Mouse (Mus musculus) ES-E14 (cell line): ENCODE data around the gene Dnaic2. TPM values are rescaled to one million over a fixed set of nuclear protein-coding genes. Genes with fewer than 3 reads are reported as not detected.
A peak's percentile ranks its signal among the peaks of the same experiment; 100 is the strongest.

Experiments
- DNase-seq: peaks from one replicate; pipeline ENCODE4 v3.0.0-alpha.2; 2013; ENCODE audit warnings: low read depth, low spot score
- H3K27ac ChIP-seq: 2 replicates; pipeline ENCODE4 v1.5.1; 2012; ENCODE audit warnings: low read depth, mild to moderate bottlenecking, low read length, moderate library complexity, mixed read lengths; ENCODE audit not compliant: poor library complexity, insufficient read depth, severe bottlenecking
- H3K36me3 ChIP-seq: 2 replicates; pipeline ENCODE4 v1.6.1; 2012; ENCODE audit warnings: mild to moderate bottlenecking, low read length, moderate library complexity, mixed read lengths; ENCODE audit not compliant: control insufficient read depth, poor library complexity, insufficient read depth, severe bottlenecking
- H3K4me1 ChIP-seq, 2 experiments: fragments of 150-350 bp in 1 of 2; sonication (generic) in 1 of 2; 2 replicates each; pipeline ENCODE4 v1.6.1; 2012; ENCODE audit warnings: low read length in 2 of 2, mild to moderate bottlenecking in 1 of 2, mixed read lengths in 1 of 2; ENCODE audit not compliant: control insufficient read depth in 2 of 2, insufficient read depth in 2 of 2, poor library complexity in 1 of 2
- H3K4me3 ChIP-seq, 2 experiments: fragments of 150-350 bp in 1 of 2; sonication (generic) in 1 of 2; 2 replicates each; pipeline ENCODE4 v1.5.1; 2012; ENCODE audit warnings: low read length in 2 of 2, low read depth in 1 of 2, mild to moderate bottlenecking in 1 of 2, mixed read lengths in 1 of 2; ENCODE audit not compliant: insufficient read depth in 1 of 2, poor library complexity in 1 of 2, severe bottlenecking in 1 of 2
- H3K9ac ChIP-seq: 2 replicates; pipeline ENCODE4 v1.6.1; 2012; ENCODE audit warnings: low read depth, mild to moderate bottlenecking, low read length, mixed read lengths; ENCODE audit not compliant: poor library complexity, insufficient read depth, severe bottlenecking
- H3K9me3 ChIP-seq: fragments of 150-350 bp; sonication (generic); 2 replicates; pipeline ENCODE4 v1.6.1; 2012; ENCODE audit warnings: low read depth, mild to moderate bottlenecking, low read length; ENCODE audit not compliant: control insufficient read depth, insufficient read depth
- CHD2 ChIP-seq: IDR thresholded peaks from 2 replicates; pipeline ENCODE4 v1.6.1; 2014; ENCODE audit warnings: mild to moderate bottlenecking, low read depth, low read length, inconsistent platforms
- HCFC1 ChIP-seq: IDR thresholded peaks from 2 replicates; pipeline ENCODE4 v1.6.1; 2012; ENCODE audit warnings: low read length, inconsistent platforms, borderline replicate concordance; ENCODE audit not compliant: insufficient read depth
- MAFK ChIP-seq: IDR thresholded peaks from 2 replicates; pipeline ENCODE4 v1.6.1; 2014; ENCODE audit warnings: mild to moderate bottlenecking, low read depth, low read length, inconsistent platforms; ENCODE audit not compliant: insufficient read depth
- ZC3H11A ChIP-seq: IDR thresholded peaks from 2 replicates; pipeline ENCODE4 v1.6.1; 2012; ENCODE audit warnings: low read depth, mild to moderate bottlenecking, inconsistent platforms, low read length, borderline replicate concordance
- ZNF384 ChIP-seq: IDR thresholded peaks from 2 replicates; pipeline ENCODE4 v1.6.1; 2012; ENCODE audit warnings: low read depth, low read length, inconsistent platforms
- in situ Hi-C, 2 experiments: fragments of 600-800 bp; cut with MboI; formaldehyde crosslinking; loops; one replicate each; pipeline ENCODE4 v1.15.1; 2025; ENCODE audit warnings: low sequenced_read_pairs in 2 of 2, inconsistent platforms in 1 of 2; ENCODE audit not compliant: unreplicated experiment in 2 of 2
- total RNA-seq: library from RNA; depleted of rRNA; stranded (reverse); fragments of 300-350 nt; gene quantifications from 2 replicates; pipeline ENCODE4 v1.2.3, GENCODE M21; 2012

Dnaic2 gene
- total RNA-seq, 1 experiment: 0.71 TPM

DNA sequence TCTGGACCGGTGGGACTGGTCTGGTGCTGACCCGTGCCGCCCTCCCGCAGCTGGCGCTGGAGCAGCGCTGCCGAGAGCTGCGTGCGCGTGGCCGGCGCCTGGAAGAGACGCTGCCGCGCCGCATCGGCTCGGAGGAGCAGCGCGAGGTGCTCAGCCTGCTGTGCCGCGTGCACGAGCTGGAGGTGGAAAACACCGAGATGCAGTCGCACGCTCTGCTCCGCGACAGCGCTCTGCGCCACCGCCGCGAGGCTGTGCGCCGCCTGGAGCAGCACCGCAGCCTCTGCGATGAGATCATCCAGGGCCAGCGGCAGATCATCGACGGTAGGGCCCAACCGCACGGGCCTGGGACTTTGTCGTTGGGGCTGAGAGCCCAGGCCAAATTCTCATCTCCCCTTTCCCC is 59.1 kb downstream of the Dnaic2 start:
- no peak for DNase-seq

DNA sequence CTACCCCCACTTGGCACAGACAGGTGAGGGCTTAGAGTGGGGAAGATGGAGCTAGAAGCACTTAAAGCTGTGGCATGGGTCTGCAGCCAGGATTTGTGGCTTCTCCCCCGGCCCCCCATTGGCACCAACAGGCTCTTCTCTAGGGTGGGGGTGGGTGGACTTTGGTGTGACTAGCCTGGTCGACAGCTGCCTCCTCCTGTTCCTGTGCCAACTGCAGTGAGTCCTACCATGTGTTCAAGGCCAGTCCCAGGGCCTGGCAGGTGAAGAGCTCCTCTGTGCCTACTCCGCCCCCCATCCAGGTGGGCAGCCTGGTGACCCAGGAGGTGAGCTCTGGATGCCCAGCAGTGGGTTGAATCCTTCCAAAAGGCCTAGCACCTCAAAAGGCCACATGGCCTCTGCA is 60.4 kb downstream of the Dnaic2 start:
- TF ChIP-seq MAFK (no peak), ZC3H11A (no peak), HCFC1 (no peak), CHD2 (no peak), ZNF384 (no peak)
- H3K27ac ChIP-seq: no peak overlapping the region
- in situ Hi-C loops: no loop called here
- no peak for DNase-seq
- no peaks in the 10 kb centered on the region for H3K36me3 ChIP-seq
- no peak overlapping the region for H3K9ac ChIP-seq
- no peaks in the 10 kb centered on the region for H3K9me3 ChIP-seq
- H3K4me1 ChIP-seq: peaks cover 9 to 15% of the 10 kb centered on the region in 2 experiments; a peak in 2 of 4 replicates
- H3K4me3 ChIP-seq: no peak overlapping the region

More for the DNA sequence above, 59.1 kb downstream of the Dnaic2 start:
- Histone ChIP-seq H3K27ac (no peak overlapping the region), H3K4me3 (peak overlapping the region; percentile 38 to 58; a peak in 3 of 4 replicates), H3K4me1 (peaks cover 9 to 10% of the 10 kb centered on the region in 2 experiments; a peak in 2 of 4 replicates), H3K9me3 (no peaks in the 10 kb centered on the region), H3K36me3 (no peaks in the 10 kb centered on the region), H3K9ac (0 out of 2 replicates have a peak overlapping the region, but pooled peaks have one; percentile 1)
- in situ Hi-C loops: no loop called here
- no peak for TF ChIP-seq ZNF384
- no peak for TF ChIP-seq ZC3H11A
- TF ChIP-seq MAFK: no peak
- no peak for TF ChIP-seq CHD2

DNA sequence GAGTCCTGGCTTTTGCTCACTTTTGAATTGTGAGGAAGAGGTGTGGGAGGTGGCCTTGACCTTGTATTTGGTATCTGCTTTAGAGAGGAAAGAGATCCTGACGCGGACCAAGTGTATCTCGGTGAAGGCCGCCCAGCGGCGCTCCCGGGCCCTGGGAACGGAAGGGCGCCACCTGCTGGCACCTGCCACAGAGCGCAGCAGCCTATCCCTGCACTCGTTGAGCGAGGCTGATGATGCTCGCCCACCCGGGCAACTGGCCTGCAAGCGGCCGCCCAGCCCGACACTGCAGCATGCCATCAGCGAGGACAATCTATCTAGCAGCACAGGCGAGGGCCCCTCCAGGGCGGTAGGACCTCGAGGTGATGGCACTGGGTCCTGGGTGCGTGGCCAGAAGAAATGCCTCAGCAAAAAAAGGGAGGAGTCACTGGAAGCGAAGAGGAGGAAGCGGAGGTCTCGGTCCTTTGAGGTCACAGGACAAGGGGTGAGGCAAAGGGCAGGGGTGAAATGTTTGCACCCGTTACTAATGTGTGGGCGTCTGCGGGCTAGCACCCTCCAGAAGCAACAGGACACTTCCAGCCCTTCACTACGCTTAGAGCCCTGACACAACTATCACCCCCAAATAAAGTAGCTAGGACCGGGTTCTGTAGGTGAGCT is 62.0 kb downstream of the Dnaic2 start:
- no peaks in the 10 kb centered on the region for H3K9me3 ChIP-seq
- peaks cover 11 to 17% of the 10 kb centered on the region in 2 experiments; a peak in 2 of 4 replicates for H3K4me1 ChIP-seq
- DNase-seq: no peak
- no peak overlapping the region for H3K27ac ChIP-seq
- in situ Hi-C loops: no loop called here
- peak overlapping the region in 1 of 2 experiments; percentile 31; a peak in 2 of 4 replicates for H3K4me3 ChIP-seq
- H3K9ac ChIP-seq: no peak overlapping the region
- no peaks in the 10 kb centered on the region for H3K36me3 ChIP-seq
- peak; percentile 25; the same call in 1 of the 2 replicates for TF ChIP-seq MAFK
- 0 out of 2 replicates have a peak, but pooled peaks have one; percentile 32 for TF ChIP-seq ZC3H11A
- TF ChIP-seq HCFC1: no peak

DNA sequence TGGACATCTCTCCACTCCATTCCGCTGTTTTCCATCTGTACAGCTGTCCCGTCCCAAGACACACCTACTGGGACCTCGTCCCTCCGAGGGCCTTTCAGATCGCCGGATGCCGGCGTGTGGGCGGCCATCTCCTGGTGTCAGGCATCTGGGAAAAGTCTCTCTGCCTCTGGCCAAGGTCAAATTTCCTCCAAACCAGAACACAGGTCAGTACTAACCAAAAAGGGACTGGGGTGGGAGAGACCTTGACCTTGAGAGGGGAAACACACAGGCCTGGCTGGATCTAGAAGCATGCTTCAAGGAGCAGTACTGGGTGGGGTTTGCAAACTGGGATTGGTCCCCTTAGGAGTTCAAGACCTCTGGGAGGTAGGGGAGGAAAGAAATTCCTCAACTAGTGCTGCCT is 62.5 kb downstream of the Dnaic2 start:
- Histone ChIP-seq H3K27ac (no peak overlapping the region), H3K36me3 (no peaks in the 10 kb centered on the region), H3K9me3 (no peaks in the 10 kb centered on the region), H3K4me1 (peaks cover 11 to 17% of the 10 kb centered on the region in 2 experiments; a peak in 2 of 4 replicates), H3K4me3 (no peak overlapping the region), H3K9ac (no peak overlapping the region)
- in situ Hi-C loops: no loop called here
- no peak for DNase-seq
- TF ChIP-seq MAFK: no peak

DNA sequence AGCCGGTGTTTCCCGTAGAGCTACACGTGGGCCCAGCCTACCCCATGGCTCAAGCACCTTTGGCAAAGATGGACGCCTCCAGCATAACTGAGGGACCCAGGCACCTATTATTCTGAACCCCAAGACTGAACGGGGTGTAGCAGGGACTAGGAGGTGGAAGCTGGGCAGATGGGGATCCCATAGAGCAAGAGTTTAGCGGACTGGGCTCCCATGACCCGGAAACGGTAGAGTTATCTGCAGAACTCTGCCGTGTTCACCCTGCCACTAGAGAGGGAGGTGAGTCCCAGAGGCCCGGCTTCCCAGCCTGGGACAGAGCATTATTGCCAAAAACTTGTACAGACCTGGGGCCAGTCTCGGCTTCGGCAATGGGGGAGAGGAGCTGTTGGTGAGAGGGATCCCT is 63.0 kb downstream of the Dnaic2 start:
- TF ChIP-seq CHD2: no peak
- no peak for TF ChIP-seq MAFK
- no peak for TF ChIP-seq ZC3H11A
- TF ChIP-seq ZNF384: no peak
- no peak for TF ChIP-seq HCFC1
- H3K27ac ChIP-seq: no peak overlapping the region

More for the DNA sequence above, 63.0 kb downstream of the Dnaic2 start:
- Histone ChIP-seq H3K4me3 (no peak overlapping the region), H3K9me3 (no peaks in the 10 kb centered on the region), H3K4me1 (peaks cover 11 to 21% of the 10 kb centered on the region in 2 experiments; a peak in 3 of 4 replicates), H3K9ac (no peak overlapping the region), H3K36me3 (no peaks in the 10 kb centered on the region)
- in situ Hi-C loops: no loop called here
- no peak for DNase-seq
